Mouse (Mus musculus): ENCODE results near the gene Edrf1. TPM values are rescaled to one million over a fixed set of nuclear protein-coding genes. Genes with fewer than 3 reads are reported as not detected.

The Edrf1 gene
- polyA plus RNA-seq, 1 experiment from 2014 or later, result 14.3 TPM

- no peaks in the 10 kb centered on the region for H3K27me3 ChIP-seq (ENCODE audit: insufficient read depth, low read length)
- H3K4me2 ChIP-seq (ENCODE audit: low read length), result no peak overlapping the region
- no peaks in the 10 kb centered on the region for H3K4me1 ChIP-seq (replicated peaks; ENCODE audit: insufficient read depth, low read length)
- H3K9ac ChIP-seq (ENCODE audit: low read depth, low read length), result no peak overlapping the region
- peak; percentile 32; the same call in 1 of the 2 replicates for TF ChIP-seq CTCF (IDR thresholded peaks at IDR 0.05; ENCODE audit: low read depth)
- no peaks in the 10 kb centered on the region for H3K9me3 ChIP-seq (replicated peaks; ENCODE audit: low read length)
- ATAC-seq (replicated peaks; ENCODE audit: low FRiP score, low read depth) (no peak), DNase-seq (ENCODE audit: low spot score) (no peak)
- H3K36me3 ChIP-seq (ENCODE audit: insufficient read depth, low read length), result peaks cover 76% of the 10 kb centered on the region
- H3K27ac ChIP-seq, result no peak overlapping the region
- H3K4me3 ChIP-seq (replicated peaks; ENCODE audit: low read depth, low read length), result no peak overlapping the region
- 92% methylated on average over 1 of the region's 1 CpGs for WGBS
Measured at GRCm38 (mm10) chr7:133718580-133718979, 81.2 kb downstream of the Edrf1 start.

- WGBS, result 88% methylated on average over 11 of the region's 11 CpGs
- no peak overlapping the region for H3K27ac ChIP-seq
Measured at GRCm38 (mm10) chr7:133720616-133721015, 83.3 kb downstream of the Edrf1 start.

More at GRCm38 (mm10) chr7:133720616-133721015, 83.3 kb downstream of the Edrf1 start:
- H3K36me3 ChIP-seq (ENCODE audit: insufficient read depth, low read length), result peaks cover 84% of the 10 kb centered on the region
- H3K4me1 ChIP-seq (replicated peaks; ENCODE audit: insufficient read depth, low read length), result no peaks in the 10 kb centered on the region
- no peaks in the 10 kb centered on the region for H3K27me3 ChIP-seq (ENCODE audit: insufficient read depth, low read length)
- no peak for TF ChIP-seq CTCF (IDR thresholded peaks at IDR 0.05; ENCODE audit: low read depth)
- DNase-seq (ENCODE audit: low spot score), result no peak
- ATAC-seq (replicated peaks; ENCODE audit: low FRiP score, low read depth), result no peak
- no peak overlapping the region for H3K4me2 ChIP-seq (ENCODE audit: low read length)
- H3K4me3 ChIP-seq (replicated peaks; ENCODE audit: low read depth, low read length), result no peak overlapping the region
- H3K9me3 ChIP-seq (replicated peaks; ENCODE audit: low read length), result no peaks in the 10 kb centered on the region
- H3K9ac ChIP-seq (ENCODE audit: low read depth, low read length), result no peak overlapping the region

Other genes starting within 250 kb of the Edrf1 start
- gene Tex36, start 35.4 kb upstream of the Edrf1 start, polyA plus RNA-seq (2015; fragmentation: Nextera tagmentation; extraction: Ambion mirVana), result 0.32 TPM in 1 of 2 replicates, not detected in the other
- not detected in 2 replicates for gene Mmp21, start 42.5 kb downstream of the Edrf1 start, polyA plus RNA-seq (2015; fragmentation: Nextera tagmentation; extraction: Ambion mirVana)
- gene Bccip, start 71.8 kb downstream of the Edrf1 start, polyA plus RNA-seq (2015; fragmentation: Nextera tagmentation; extraction: Ambion mirVana), result 163 and 176 TPM in 2 replicates
- gene Uros, start 72.5 kb downstream of the Edrf1 start, polyA plus RNA-seq (2015; fragmentation: Nextera tagmentation; extraction: Ambion mirVana), result 22.6 and 27.8 TPM in 2 replicates
- gene Fank1, start 139.3 kb downstream of the Edrf1 start, polyA plus RNA-seq (2015; fragmentation: Nextera tagmentation; extraction: Ambion mirVana), result 0.42 and 0.57 TPM in 2 replicates
- gene Dhx32, start 145.2 kb downstream of the Edrf1 start, polyA plus RNA-seq (2015; fragmentation: Nextera tagmentation; extraction: Ambion mirVana), result 19.9 and 22.1 TPM in 2 replicates